10 mouse cellular contexts compared by ENCODE assay signal in the genomic region with DNA sequence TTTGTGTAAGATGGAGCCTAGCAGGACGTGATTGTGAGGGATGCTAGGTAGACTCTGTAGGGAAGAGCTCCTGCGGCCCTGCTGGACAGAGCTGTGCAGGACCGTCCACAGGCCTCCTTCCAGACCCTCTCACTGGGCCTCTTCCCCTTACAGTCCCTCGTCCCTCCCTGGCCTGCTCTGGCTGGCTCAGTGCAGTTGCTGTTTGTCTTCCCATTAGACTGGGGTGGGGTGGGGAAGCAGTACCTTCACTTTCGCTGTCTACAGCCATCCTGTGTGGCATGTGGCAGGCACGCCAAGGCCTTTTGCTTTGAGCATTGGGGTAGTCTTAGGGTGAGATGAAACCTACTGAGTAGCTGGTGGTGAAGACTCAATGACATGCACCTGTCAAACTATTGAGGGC. TPM values are rescaled to one million over a fixed set of nuclear protein-coding genes. Genes with fewer than 3 reads are reported as not detected.
DNase-seq lines count a peak whose midpoint lies in the region; ATAC-seq lines count a peak whose summit lies in the region.
"Had no signal": no experiment of that assay in that cellular context is flagged by ENCODE, and none has a peak within 500 bp of the region (broad histone marks: within the 10 kb centered on the region; RNA-seq: fewer than 3 reads in every experiment).

No protein-coding gene starts in this region.

- no peak overlapping the region for H3K27ac ChIP-seq in hindbrain, embryonic 13.5 days
- H3K27ac ChIP-seq in hindbrain, embryonic 16.5 days (ENCODE audit: low read depth, low read length) = no peak overlapping the region
- H3K27ac ChIP-seq in intestine, embryonic 15.5 days = 0 out of 2 replicates have a peak overlapping the region, but pooled peaks have one; percentile 7
- H3K27ac ChIP-seq in forebrain, embryonic 15.5 days (replicated peaks) = no peak overlapping the region
- H3K27ac ChIP-seq: limb, embryonic 12.5 days had no signal

- H3K4me2 ChIP-seq in hindbrain, embryonic 13.5 days = no peak overlapping the region
- no peak overlapping the region for H3K4me2 ChIP-seq in hindbrain, embryonic 16.5 days (ENCODE audit: low read length)
- H3K4me2 ChIP-seq in intestine, embryonic 15.5 days (replicated peaks) = no peak overlapping the region
- H3K4me2 ChIP-seq in forebrain, embryonic 15.5 days (replicated peaks) = no peak overlapping the region
- H3K4me2 ChIP-seq: limb, embryonic 12.5 days had no signal

- WGBS in hindbrain, embryonic 13.5 days = 88% methylated on average over 6 of the region's 6 CpGs
- 93% methylated on average over 6 of the region's 6 CpGs for WGBS in hindbrain, embryonic 16.5 days
- 72% methylated on average over 6 of the region's 6 CpGs for WGBS in intestine, embryonic 15.5 days
- WGBS in forebrain, embryonic 15.5 days = 89% methylated on average over 6 of the region's 6 CpGs

- H3K4me3 ChIP-seq in hindbrain, embryonic 13.5 days = no peak overlapping the region
- no peak overlapping the region for H3K4me3 ChIP-seq in hindbrain, embryonic 16.5 days (ENCODE audit: low read length)
- H3K4me3 ChIP-seq in intestine, embryonic 15.5 days (replicated peaks) = no peak overlapping the region
- H3K4me3 ChIP-seq in forebrain, embryonic 15.5 days = no peak overlapping the region
- H3K4me3 ChIP-seq: limb, embryonic 12.5 days had no signal

- H3K9me3 ChIP-seq in hindbrain, embryonic 13.5 days = no peaks in the 10 kb centered on the region
- H3K9me3 ChIP-seq in hindbrain, embryonic 16.5 days (ENCODE audit: control insufficient read depth, low read length) = no peaks in the 10 kb centered on the region
- H3K9me3 ChIP-seq in intestine, embryonic 15.5 days = no peaks in the 10 kb centered on the region
- no peaks in the 10 kb centered on the region for H3K9me3 ChIP-seq in forebrain, embryonic 15.5 days
- H3K9me3 ChIP-seq: limb, embryonic 12.5 days had no signal

- no peaks in the 10 kb centered on the region for H3K4me1 ChIP-seq in hindbrain, embryonic 13.5 days (replicated peaks)
- H3K4me1 ChIP-seq in hindbrain, embryonic 16.5 days (ENCODE audit: control insufficient read depth, insufficient read depth, low read depth, low read length) = no peaks in the 10 kb centered on the region
- H3K4me1 ChIP-seq in intestine, embryonic 15.5 days (replicated peaks) = peaks cover 18% of the 10 kb centered on the region; the same call in 1 of the 2 replicates
- H3K4me1 ChIP-seq in forebrain, embryonic 15.5 days = no peaks in the 10 kb centered on the region
- H3K4me1 ChIP-seq: limb, embryonic 12.5 days had no signal

- no peak overlapping the region for H3K9ac ChIP-seq in hindbrain, embryonic 13.5 days
- no peak overlapping the region for H3K9ac ChIP-seq in hindbrain, embryonic 16.5 days (ENCODE audit: low read depth, low read length)
- H3K9ac ChIP-seq in intestine, embryonic 15.5 days = no peak overlapping the region
- no peak overlapping the region for H3K9ac ChIP-seq in forebrain, embryonic 15.5 days (replicated peaks)
- H3K9ac ChIP-seq: limb, embryonic 12.5 days had no signal

- H3K27me3 ChIP-seq in hindbrain, embryonic 13.5 days = no peaks in the 10 kb centered on the region
- no peaks in the 10 kb centered on the region for H3K27me3 ChIP-seq in hindbrain, embryonic 16.5 days (replicated peaks; ENCODE audit: control insufficient read depth, insufficient read depth, low read length)
- H3K27me3 ChIP-seq in intestine, embryonic 15.5 days (replicated peaks) = no peaks in the 10 kb centered on the region
- no peaks in the 10 kb centered on the region for H3K27me3 ChIP-seq in forebrain, embryonic 15.5 days
- H3K27me3 ChIP-seq: limb, embryonic 12.5 days had no signal

- peak; percentile 67 to 69 for DNase-seq in spleen, postnatal 36 days (ENCODE audit: low spot score in 2 of 2)
- no peak for DNase-seq in right cerebral cortex, adult 2 months (ENCODE audit: low spot score in 2 of 2)
- DNase-seq in ovary, adult 18-20 months (ENCODE audit: low spot score) = no peak
- DNase-seq: heart, postnatal 14 days had no signal

- H3K36me3 ChIP-seq in hindbrain, embryonic 13.5 days = 0 out of 2 replicates have a peak, but pooled peaks cover 8% of the 10 kb centered on the region
- H3K36me3 ChIP-seq in hindbrain, embryonic 16.5 days (ENCODE audit: control insufficient read depth, insufficient read depth, low read length) = no peaks in the 10 kb centered on the region
- 0 out of 2 replicates have a peak, but pooled peaks cover 5% of the 10 kb centered on the region for H3K36me3 ChIP-seq in intestine, embryonic 15.5 days
- H3K36me3 ChIP-seq in forebrain, embryonic 15.5 days = no peaks in the 10 kb centered on the region

- peak; percentile 43; the same call in 1 of the 2 replicates for ATAC-seq in hindbrain, embryonic 13.5 days (ENCODE audit: low FRiP score)
- no peak; the same call in 1 of the 2 replicates for ATAC-seq in hindbrain, embryonic 16.5 days
- peak; percentile 18 for ATAC-seq in CD4-positive, CD25-positive, alpha-beta regulatory T cell, adult 4 months
- ATAC-seq in intestine, embryonic 15.5 days = 0 out of 2 replicates have a peak, but pooled peaks have one; percentile 29
- no peak for ATAC-seq in forebrain, embryonic 15.5 days (replicated peaks)

RNA-seq across cellular contexts. Expression of a gene that starts 15.7 kb away (rescaled TPM):
- 94.1 and 99.0 TPM in 2 replicates for polyA plus RNA-seq in hindbrain, embryonic 13.5 days (2015; fragmentation: Nextera tagmentation; extraction: Ambion mirVana)
- polyA plus RNA-seq in hindbrain, embryonic 16.5 days (2015; fragmentation: Nextera tagmentation; extraction: Ambion mirVana) = 98.2 and 98.7 TPM in 2 replicates
- 100 to 1,000 TPM; 203 to 260 TPM for polyA plus RNA-seq in CD4-positive, CD25-positive, alpha-beta regulatory T cell, adult 4 months (2017; shearing (Covaris generic))
- 73.8 and 76.9 TPM in 2 replicates for polyA plus RNA-seq in intestine, embryonic 15.5 days (2015; fragmentation: Nextera tagmentation; extraction: Ambion mirVana)
- 104 and 107 TPM in 2 replicates for polyA plus RNA-seq in forebrain, embryonic 15.5 days (2015; fragmentation: Nextera tagmentation; extraction: Ambion mirVana)

RNA-seq across cellular contexts. Expression of a gene that starts 41.6 kb away (rescaled TPM):
- polyA plus RNA-seq in hindbrain, embryonic 13.5 days (2015; fragmentation: Nextera tagmentation; extraction: Ambion mirVana) = 0.42 and 0.48 TPM in 2 replicates
- 0.35 and 0.40 TPM in 2 replicates for polyA plus RNA-seq in hindbrain, embryonic 16.5 days (2015; fragmentation: Nextera tagmentation; extraction: Ambion mirVana)
- 100 to 1,000 TPM; 132 to 240 TPM for polyA plus RNA-seq in CD4-positive, CD25-positive, alpha-beta regulatory T cell, adult 4 months (2017; shearing (Covaris generic))
- polyA plus RNA-seq in intestine, embryonic 15.5 days (2015; fragmentation: Nextera tagmentation; extraction: Ambion mirVana) = 1.8 and 1.9 TPM in 2 replicates
- polyA plus RNA-seq in forebrain, embryonic 15.5 days (2015; fragmentation: Nextera tagmentation; extraction: Ambion mirVana) = 0.34 and 0.41 TPM in 2 replicates

RNA-seq across cellular contexts. Expression of a gene that starts 43.5 kb away (rescaled TPM):
- polyA plus RNA-seq in hindbrain, embryonic 13.5 days (2015; fragmentation: Nextera tagmentation; extraction: Ambion mirVana) = 87.6 and 90.0 TPM in 2 replicates
- polyA plus RNA-seq in hindbrain, embryonic 16.5 days (2015; fragmentation: Nextera tagmentation; extraction: Ambion mirVana) = 72.1 and 81.0 TPM in 2 replicates
- polyA plus RNA-seq in CD4-positive, CD25-positive, alpha-beta regulatory T cell, adult 4 months (2017; shearing (Covaris generic)) = under 1 TPM in 1 of 2 experiments, not detected in 1; 0.22 TPM
- 6.2 and 6.3 TPM in 2 replicates for polyA plus RNA-seq in intestine, embryonic 15.5 days (2015; fragmentation: Nextera tagmentation; extraction: Ambion mirVana)
- polyA plus RNA-seq in forebrain, embryonic 15.5 days (2015; fragmentation: Nextera tagmentation; extraction: Ambion mirVana) = 66.9 and 67.4 TPM in 2 replicates

Comparison
In these comparisons a context has a peak if more than half of its experiments do, and no peak if none do; other contexts are left out.
1. ATAC-seq: peak in hindbrain, embryonic 13.5 days (single experiment), CD4-positive, CD25-positive, alpha-beta regulatory T cell, adult 4 months (single experiment) and intestine, embryonic 15.5 days (single experiment); none in hindbrain, embryonic 16.5 days (single experiment) and forebrain, embryonic 15.5 days (single experiment).
2. DNase-seq: peak in spleen, postnatal 36 days (2 of 2); none in right cerebral cortex, adult 2 months (0 of 2) and ovary, adult 18-20 months (single experiment).
3. RNA of a gene that starts 41.6 kb away (polyA plus RNA-seq): 132 to 240 TPM in CD4-positive, CD25-positive, alpha-beta regulatory T cell, adult 4 months; 1.8 to 1.9 TPM in intestine, embryonic 15.5 days, 0.42 to 0.48 TPM in hindbrain, embryonic 13.5 days, 0.34 to 0.41 TPM in forebrain, embryonic 15.5 days and 0.35 to 0.40 TPM in hindbrain, embryonic 16.5 days; every median in the first group is over 10 times any median in the second.